Mouse (Mus musculus): ENCODE data around the gene Gm11007.
"Not testable (repeated sequence)": the region's sequence is repeated elsewhere in the genome, so short reads cannot be mapped to it uniquely, and the experiment has no call there.

The Gm11007 gene

DNA sequence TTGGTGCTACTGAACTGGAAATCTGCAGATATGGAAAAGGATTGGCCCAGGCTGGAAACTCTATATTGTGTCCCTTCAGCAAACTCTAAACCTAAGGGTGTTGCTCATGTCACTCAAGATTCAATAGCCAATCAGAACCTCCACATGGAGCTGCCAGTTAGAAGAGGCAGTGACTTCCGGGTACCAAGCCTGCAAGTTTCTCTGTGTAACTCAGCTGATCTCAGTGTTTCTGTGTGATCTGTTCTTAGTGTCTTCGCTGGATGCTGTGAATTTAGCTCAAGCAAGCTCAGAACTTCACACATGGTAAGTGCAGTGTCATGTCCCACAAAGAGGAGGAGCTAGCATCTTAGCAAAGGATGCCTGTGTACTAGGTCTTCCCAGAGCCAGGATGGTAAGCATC, at the start of gene Gm11007:
Gene Gm11007 (plus strand): TSS at position 301 of the 400 bp plus-strand sequence.
- DNase-seq, result not testable (repeated sequence)

All from cerebellum, postnatal 36 days (tissue).